Comparison of ENCODE assay signal across 8 mouse cellular contexts in genomic region chr15:100089645-100090053, GRCm38 (mm10). TPM values are rescaled to one million over a fixed set of nuclear protein-coding genes. Genes with fewer than 3 reads are reported as not detected.
A peak's percentile ranks its signal among the peaks of the same experiment; 100 is the strongest.
DNase-seq lines count a peak whose midpoint lies in the region; TF ChIP-seq lines count a peak whose summit lies in the region.
"Had no signal": no experiment of that assay in that cellular context is flagged by ENCODE, and none has a peak within 500 bp of the region (broad histone marks: within the 10 kb centered on the region; RNA-seq: fewer than 3 reads in every experiment).

No protein-coding gene starts in this region.

- H3K4me1 ChIP-seq in E14TG2a.4 (replicated peaks; ENCODE audit: low read depth, low read length): peaks cover 53% of the 10 kb centered on the region

- H3K4me3 ChIP-seq in C2C12 (ENCODE audit: insufficient read depth, poor library complexity, severe bottlenecking) (no peak overlapping the region), E14TG2a.4 (replicated peaks; ENCODE audit: low read length) (no peak overlapping the region)
- H3K4me3 ChIP-seq: heart, embryonic 13.5 days had no signal

- H3K79me2 ChIP-seq in C2C12 (ENCODE audit: control insufficient read depth, insufficient read depth): peaks cover 27% of the 10 kb centered on the region

- peak; percentile 82 for DNase-seq in forelimb bud, embryonic 11.5 days (ENCODE audit: low read depth, low spot score)
- peak; percentile 55 to 74 for DNase-seq in kidney, postnatal 4 days
- DNase-seq in neural tube, embryonic 10.5 days (ENCODE audit: extremely low spot score, low spot score): peak; percentile 23
- no peak for DNase-seq in adrenal gland, postnatal 36 days
- no peak for DNase-seq in layer of hippocampus, postnatal 14 days (ENCODE audit: low spot score in 2 of 2)

- H3ac ChIP-seq in C2C12 (ENCODE audit: control insufficient read depth, insufficient read length, low read depth): no peak overlapping the region

- H3K36me3 ChIP-seq in C2C12 (ENCODE audit: control insufficient read depth, insufficient read depth) (no peaks in the 10 kb centered on the region), E14TG2a.4 (ENCODE audit: insufficient read depth, low read length) (no peaks in the 10 kb centered on the region)
- H3K36me3 ChIP-seq: heart, embryonic 13.5 days had no signal

- no peaks in the 10 kb centered on the region for H3K27me3 ChIP-seq in C2C12 (ENCODE audit: control insufficient read depth, insufficient read depth, insufficient read length)
- no peaks in the 10 kb centered on the region for H3K27me3 ChIP-seq in E14TG2a.4 (ENCODE audit: insufficient read depth, low read length)
- H3K27me3 ChIP-seq: heart, embryonic 13.5 days had no signal

- no peaks in the 10 kb centered on the region for H3K9me3 ChIP-seq in E14TG2a.4 (ENCODE audit: low read length)
- H3K9me3 ChIP-seq: heart, embryonic 13.5 days had no signal

- H3K79me3 ChIP-seq in C2C12 (ENCODE audit: low read depth): no peaks in the 10 kb centered on the region

- TF ChIP-seq CTCF in C2C12 (IDR thresholded peaks at IDR 0.05; ENCODE audit: control insufficient read depth, insufficient read depth, insufficient read length) (no peak), E14TG2a.4 (conservative IDR thresholded peaks at IDR 0.05; ENCODE audit: low read length) (peak; percentile 6; the same call in 1 of the 2 replicates)

TF ChIP-seq in C2C12, 6 proteins besides CTCF, POLR2A, EP300 and RAD21:
- TF ChIP-seq FOSL1 (IDR thresholded peaks at IDR 0.05; ENCODE audit: insufficient read depth, low read length, poor library complexity, severe bottlenecking) (peak; percentile 78), MYOG (IDR thresholded peaks at IDR 0.05; ENCODE audit: control insufficient read depth, extremely low read depth, insufficient read length) (no peak), MAX (IDR thresholded peaks at IDR 0.05) (peak; percentile 31), USF1 (IDR thresholded peaks at IDR 0.05; ENCODE audit: low read depth) (no peak), MYOD1 (IDR thresholded peaks at IDR 0.05; ENCODE audit: control insufficient read depth, insufficient read length, low read depth) (peak; percentile 91), CEBPB (IDR thresholded peaks at IDR 0.05; ENCODE audit: low read depth) (no peak)

RNA-seq across cellular contexts. Expression of gene Dip2b, which starts 51.2 kb away (rescaled TPM):
- 7.4 TPM for polyA plus RNA-seq in C2C12 (2012; fragmentation: generic; extraction: Trizol)
- 10 to 100 TPM; 15.7 to 17.6 TPM for total RNA-seq in adrenal gland, postnatal 36 days (2021)
- total RNA-seq in layer of hippocampus, postnatal 14 days (2021): 10 to 100 TPM; 53.8 to 54.2 TPM

Comparison
In these comparisons a context has a peak if more than half of its experiments do, and no peak if none do; other contexts are left out.
1. DNase-seq: peak in forelimb bud, embryonic 11.5 days (single experiment), kidney, postnatal 4 days (2 of 2) and neural tube, embryonic 10.5 days (single experiment); none in adrenal gland, postnatal 36 days (0 of 2) and layer of hippocampus, postnatal 14 days (0 of 2).